Mouse (Mus musculus): ENCODE data around the gene Sdk1.

Gene Sdk1

GRCm38 (mm10) chr5:141781142-141781541 lies 539.9 kb downstream of the Sdk1 start:
- DNase-seq, result no peak

DNA sequence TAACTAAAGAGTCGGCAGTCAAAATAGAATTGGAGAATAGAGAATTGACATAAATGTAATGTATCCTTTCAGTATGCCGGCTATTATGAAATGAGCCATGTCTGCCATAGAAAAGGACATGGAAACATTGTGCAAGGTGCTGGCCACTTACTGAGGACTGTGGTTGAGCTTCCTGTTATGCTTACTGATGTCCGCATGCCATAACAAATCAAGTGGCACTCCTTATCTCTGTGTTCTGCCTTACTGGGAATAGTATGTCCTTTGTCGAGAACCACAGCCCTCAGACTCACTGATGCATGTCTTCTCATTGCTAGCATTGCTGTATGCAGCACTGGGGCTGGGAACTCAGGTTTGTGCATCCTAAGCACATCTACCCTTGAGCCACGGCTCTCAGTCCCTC lies 541.0 kb downstream of the Sdk1 start:
- no peak for DNase-seq

DNA sequence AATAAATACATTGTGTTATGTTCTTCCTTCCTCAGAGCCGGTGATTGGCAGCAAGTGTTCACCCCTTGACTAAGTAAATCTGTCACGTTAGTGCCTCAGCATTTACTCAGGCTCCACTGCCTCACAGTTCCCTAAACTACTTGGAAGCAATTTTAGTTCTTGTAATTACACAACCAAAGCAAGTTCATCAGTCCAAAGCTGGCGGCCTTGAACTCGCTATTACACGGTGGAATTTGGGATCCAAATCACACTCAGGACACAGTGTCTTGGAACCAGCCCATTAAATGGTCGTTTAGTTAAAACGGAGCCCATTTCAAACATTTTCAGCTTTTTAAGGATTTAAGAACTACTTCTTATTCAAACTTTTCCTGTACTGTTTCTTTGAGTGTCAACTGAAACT lies 542.2 kb downstream of the Sdk1 start:
- DNase-seq, result no peak

GRCm38 (mm10) chr5:141793926-141794325 lies 552.6 kb downstream of the Sdk1 start:
- DNase-seq, result no peak

DNA sequence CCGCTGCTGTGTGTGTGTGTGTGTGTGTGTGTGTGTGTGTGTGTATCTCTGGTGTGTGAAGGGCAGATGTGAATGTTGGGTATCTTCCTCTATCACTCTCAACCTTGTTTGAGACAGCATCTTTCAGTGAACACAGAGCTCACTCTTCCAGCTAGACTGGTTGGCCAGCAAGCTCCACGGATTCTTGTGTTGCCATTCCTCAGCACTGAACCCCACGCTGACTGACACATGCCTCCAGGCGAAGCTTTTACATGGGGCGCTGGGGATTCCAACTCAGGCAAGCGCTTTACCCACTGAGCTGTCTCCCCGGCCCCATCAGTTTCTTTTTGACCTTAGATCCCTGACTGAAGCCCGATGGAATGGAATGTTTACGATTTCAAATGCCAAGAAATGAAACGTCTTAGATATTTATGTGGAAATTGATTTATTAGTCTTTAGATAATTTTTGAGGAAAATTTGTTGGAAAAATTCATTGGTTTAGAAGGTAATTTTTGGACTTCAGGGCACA lies 582.6 kb downstream of the Sdk1 start:
- DNase-seq, result no peak

GRCm38 (mm10) chr5:141824739-141825379 lies 583.6 kb downstream of the Sdk1 start:
- no peak for DNase-seq

- no peak for DNase-seq
Observed at GRCm38 (mm10) chr5:141835566-141835965, 594.3 kb downstream of the Sdk1 start.

DNA sequence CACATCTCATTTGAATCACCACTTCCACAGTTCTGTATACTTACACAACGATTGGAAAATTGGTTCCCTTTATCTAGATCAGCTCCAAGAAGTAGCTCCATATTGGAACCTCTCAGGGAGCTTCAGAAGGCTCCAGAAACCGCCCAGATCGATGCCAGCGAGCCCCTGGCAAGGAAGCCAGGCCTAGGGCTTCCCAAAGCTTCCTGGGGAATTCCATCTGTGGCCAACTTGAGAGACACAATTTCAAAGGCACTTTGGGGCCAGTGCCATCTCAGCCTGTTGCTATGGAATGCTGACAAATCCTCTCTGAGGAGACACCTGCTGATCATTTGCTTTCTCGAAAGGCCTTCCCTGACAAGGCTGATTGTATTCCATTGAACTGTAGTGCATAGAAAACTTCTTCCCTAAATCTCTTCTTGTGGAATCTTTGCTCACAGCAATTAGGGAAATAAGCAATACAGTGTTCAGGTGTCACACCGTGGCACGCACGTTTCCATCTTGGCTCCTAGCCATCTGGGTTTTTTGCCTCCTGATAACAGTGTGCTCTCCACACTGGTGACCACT lies 595.7 kb downstream of the Sdk1 start:
- peak in 1 of 2 experiments; percentile 19 for DNase-seq

DNA sequence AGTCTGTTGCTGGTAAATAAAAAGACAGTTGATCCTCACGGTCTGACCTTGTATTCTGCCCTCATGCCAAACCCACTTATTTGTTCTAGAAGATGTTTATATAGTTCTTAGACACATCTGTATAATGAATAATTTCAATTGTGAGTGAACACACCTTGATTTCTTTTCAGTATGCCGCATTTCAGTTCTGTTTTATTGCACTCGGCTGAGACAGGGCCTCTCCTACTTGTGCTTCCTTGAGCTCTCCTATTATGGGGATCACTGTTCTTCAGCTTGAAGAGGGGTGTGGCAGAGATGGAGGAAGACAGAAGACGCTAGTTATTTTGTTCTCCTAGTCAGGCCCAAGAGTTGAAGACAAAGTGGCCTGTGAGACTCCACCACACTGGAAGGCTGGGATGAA lies 603.4 kb downstream of the Sdk1 start:
- DNase-seq, result no peak

- no peak for DNase-seq
Observed at GRCm38 (mm10) chr5:141847686-141848085, 606.4 kb downstream of the Sdk1 start.

DNA sequence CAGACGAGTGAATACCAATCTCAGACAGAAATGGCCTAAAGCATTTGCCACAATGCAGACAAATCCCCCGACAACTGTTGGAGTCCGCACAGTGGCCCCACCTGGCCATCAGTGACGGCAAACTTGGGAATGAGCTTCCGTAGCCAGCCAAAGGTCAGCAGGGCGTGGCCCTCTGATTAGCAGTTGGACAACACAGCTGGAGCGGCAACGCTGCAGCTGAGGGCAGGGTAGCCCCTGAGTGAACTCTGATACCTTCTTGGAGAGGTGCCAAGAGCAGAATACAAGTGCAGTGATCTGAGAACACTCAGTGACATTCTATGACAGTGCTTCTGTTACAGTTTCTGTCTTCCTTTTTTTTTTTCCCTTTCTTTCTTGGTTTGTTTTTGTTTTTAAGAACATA lies 610.9 kb downstream of the Sdk1 start:
- DNase-seq, result peak; percentile 68 to 81

DNA sequence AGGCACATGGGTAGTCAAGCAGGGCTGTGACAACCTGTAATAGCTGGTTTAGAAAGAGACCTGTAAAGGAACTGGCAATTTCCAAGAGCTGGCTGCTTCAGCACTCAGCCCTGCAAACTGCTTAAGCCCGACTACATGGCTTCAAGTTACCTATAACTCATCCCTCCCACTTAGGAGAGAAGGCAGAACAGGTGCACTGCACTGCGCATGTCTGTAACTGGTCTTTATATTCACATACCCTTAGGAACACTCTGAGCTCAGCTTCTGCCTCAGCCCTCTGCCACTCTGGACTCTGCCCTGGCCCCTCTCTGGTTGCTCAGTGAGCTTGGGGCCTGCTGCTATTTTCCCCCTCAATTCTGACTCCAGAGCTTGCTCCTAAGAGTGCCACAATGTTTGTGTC lies 615.2 kb downstream of the Sdk1 start:
- peak; percentile 18 to 35 for DNase-seq

GRCm38 (mm10) chr5:141857781-141858180 lies 616.5 kb downstream of the Sdk1 start:
- DNase-seq, result peak; percentile 39 to 64

DNA sequence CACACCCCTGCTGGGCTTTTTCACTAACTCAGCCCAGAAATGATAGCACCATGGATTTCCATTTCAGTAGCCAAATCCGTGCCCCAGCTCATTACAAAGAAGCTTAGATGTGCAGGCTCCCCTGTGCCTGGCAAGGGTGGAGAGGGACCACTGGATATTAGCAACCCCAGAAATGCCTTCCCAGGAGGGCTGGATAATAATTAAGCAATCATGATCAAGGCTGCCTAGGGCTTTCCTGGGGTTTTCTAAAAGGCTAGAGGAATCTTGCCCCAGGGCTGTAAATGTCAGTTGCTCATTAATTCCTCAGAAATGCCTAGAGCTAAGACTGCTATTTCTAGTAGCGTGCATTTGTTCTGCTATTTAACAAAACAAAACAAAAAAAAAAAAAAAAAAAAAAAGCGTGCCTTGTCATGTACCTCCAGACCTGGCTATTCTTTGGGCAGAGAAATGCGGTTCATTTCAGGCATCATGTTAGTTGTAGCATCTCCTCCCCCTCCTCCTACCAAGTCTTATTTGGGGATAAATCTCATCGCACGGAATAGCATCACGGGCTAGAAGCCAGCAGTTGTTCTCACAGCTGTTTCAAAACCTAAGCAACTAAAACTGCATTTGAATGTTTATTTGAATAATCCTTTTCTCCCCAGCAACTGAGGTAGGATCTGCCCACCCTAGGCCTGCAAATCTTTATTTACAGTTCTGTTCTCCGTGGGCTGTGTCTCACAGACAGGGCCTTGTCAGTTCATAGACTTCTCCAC lies 617.3 kb downstream of the Sdk1 start:
- peak; percentile 16 to 42 for DNase-seq

DNA sequence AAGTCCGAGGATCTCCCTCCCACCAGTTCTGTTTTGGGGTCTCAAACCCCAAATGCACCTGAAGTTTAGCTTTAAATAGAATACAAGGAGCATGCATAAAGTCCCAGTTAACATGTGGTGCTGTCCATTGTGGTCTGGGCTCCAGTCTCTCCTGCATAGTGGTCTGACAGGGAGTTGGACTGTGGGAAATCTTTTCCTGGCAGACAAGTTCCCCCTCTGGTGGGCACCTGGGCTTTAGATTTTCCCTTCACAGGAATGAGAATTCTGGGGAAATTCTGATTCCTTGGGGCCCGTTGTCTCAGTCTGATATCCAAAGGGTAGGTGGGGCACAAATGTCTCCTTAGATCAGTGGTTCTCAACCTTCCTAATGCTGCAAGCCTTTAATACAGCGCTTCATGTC lies 624.8 kb downstream of the Sdk1 start:
- DNase-seq, result peak; percentile 45

GRCm38 (mm10) chr5:141873751-141874150 lies 632.5 kb downstream of the Sdk1 start:
- DNase-seq, result no peak

- DNase-seq, result no peak
Observed at GRCm38 (mm10) chr5:141880661-141881060, 639.4 kb downstream of the Sdk1 start.

- DNase-seq, result no peak
Observed at GRCm38 (mm10) chr5:141884111-141884647, 642.9 kb downstream of the Sdk1 start.

- DNase-seq, result peak; percentile 36 to 43
Observed at GRCm38 (mm10) chr5:141886006-141886405, 644.7 kb downstream of the Sdk1 start.

DNA sequence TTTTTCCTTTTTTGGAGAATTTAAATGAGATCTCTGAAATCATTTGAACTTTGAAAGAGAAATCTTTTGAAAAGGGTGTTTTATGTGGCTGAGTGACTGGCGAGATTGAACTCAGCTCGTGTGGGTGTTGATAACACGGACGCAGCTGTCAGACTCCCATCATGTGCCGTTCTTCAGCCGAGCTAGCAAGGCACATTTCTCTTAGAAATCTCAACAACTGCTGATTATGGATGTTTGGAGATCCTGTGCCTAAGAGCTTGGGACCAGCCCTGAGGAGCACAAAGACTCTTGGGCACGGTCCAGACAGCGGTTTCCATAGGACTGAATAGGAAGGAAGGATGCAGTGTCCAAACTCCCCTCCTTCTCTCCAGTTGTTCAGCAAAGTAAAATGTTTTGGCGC lies 648.5 kb downstream of the Sdk1 start:
- peak; percentile 19 to 25 for DNase-seq

DNA sequence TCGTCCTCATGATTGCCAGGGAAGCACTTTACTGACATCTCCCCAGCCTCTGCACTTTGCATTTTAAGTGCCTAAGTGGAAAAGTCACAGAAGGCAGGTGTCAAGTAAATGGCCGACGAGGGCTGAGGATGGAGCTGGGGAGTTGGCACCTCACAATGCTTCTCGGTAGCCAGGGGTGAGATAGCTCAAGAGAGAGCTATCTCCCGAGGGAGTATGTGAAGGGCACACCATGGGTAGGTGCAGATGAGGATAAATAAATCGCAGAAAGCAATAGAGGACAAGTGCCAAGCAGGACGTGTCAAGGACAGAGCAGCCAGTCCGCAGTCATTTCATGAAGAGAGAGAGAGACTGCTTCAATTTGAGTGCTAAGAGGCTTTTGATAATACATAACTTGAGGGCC lies 655.1 kb downstream of the Sdk1 start:
- DNase-seq, result no peak

DNA sequence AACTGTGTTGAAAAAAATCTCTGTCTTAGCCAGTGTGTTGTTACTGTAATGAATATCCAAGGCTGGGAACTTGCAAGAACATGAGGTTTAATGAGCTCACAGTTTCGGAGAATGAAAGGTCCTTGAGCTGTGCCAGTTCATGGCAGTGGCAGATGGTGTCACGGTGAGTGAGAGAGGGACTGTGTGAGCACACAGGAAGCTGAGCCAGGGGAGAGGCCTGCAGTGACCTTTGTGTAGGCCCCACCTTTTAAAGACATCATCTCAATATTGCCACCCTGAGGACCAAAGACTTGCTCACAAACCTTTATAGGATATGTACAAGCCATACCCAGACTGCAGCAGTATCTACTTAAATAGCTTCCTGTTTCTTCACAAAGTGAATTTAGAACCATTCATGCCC lies 656.2 kb downstream of the Sdk1 start:
- DNase-seq, result no peak

DNA sequence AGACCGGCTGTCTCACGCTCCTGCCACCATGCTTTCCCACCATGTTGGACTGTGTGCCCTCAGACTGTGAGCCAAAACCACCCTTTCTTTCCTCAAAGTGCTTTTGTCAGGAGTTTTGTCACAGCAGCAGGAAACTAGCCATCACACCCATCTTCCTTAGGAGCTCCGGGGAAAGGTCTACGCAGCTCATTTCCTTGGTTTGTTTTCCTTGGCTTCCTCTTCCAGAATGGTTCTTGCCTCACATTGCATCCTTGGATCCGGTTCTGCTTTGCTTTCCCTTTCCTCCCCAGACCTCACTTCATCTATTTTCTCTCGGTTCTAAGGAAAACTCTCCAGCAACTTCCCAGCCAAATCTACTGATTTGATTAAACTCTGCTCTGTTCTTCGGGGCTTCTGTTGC lies 658.5 kb downstream of the Sdk1 start:
- DNase-seq, result no peak
